Mouse (Mus musculus) frontal cortex, postnatal 10 days (tissue): ENCODE results near the gene Anxa5.
A peak's percentile ranks its signal among the peaks of the same experiment; 100 is the strongest.

Experiments
- DNase-seq, 2 experiments: peaks; one replicate each; pipeline ENCODE4 v3.0.0; 2022; ENCODE audit warnings: low spot score in 2 of 2, mixed read lengths in 1 of 2

Anxa5 gene

DNA sequence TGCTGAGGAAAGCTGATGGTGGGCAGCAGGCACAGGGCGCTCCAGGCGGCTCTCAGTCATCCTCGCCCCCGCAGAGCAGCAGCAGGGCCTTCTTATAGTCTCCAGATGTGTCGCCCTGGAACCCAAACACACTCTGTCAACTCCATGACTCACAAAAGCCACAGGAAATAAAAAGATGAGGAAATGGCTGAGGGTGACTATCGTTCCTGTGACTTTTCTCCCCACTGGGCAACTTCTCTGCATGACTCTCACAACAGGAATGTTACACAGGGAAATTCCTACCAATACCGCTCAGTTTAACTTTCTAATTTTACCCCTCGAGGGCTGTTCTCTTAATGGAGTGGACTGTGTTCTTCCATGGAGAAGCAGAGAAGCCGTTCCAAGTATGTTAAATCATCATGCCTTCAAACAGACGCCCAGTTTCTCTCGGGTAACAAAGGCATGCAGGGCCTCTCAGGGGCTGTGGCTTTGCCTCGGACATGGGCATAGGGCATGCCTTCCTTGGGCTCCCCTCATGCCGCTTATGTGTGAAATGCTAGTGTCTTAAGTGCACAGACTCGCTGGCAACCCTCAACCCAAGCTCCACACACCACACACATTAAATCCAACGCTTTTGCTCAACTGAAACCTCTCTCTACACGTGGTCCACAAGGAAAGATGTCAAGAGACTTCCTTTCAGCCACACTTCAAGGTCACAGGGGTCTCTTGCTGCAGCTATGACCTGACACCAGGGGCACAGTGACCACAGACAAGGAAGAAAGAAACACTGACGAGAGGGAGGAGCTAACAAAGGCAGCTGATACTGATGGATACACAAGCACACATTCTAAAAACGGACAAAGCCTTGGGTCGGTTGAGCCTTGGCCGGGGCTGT, 26.2 kb downstream of the Anxa5 start:
- DNase-seq: no peak

DNA sequence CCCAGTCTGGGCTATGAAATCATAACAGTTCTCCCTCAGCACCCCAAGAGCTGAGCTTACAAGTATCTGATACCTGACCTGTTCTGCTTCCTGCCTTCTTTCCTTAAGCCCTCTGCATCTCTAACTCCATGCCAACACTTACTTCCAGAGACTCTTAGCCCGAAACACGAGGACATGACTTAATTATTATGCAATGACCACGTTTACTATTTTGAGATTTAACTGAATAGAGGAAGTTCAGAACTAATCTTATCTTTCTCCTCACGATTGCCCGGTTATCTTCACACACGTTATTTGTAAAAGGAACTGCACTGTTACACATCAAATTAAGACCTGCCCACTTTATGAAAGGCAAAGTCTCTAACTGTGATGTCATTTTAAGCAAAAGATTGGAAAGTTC, 28.8 kb downstream of the Anxa5 start:
- DNase-seq: no peak

DNA sequence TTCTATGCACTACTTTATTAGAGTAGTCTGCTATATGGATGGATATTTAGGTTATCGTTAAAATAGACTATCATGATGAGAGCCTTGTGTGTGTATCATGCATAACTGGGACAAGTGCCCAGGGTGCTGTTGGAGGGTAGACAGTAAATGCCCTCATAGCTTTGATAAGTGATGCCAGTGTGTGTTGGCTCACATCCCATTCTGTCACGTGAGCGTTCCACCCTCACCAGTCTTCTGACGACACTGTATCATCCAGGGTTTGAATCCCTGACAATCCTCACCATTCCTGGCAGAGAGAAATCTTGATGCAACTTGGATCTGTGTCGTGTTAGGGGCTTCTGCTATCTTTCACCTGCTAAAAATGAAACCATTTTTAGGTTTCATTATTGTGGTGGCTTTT, 29.2 kb downstream of the Anxa5 start:
- DNase-seq: no peak

DNA sequence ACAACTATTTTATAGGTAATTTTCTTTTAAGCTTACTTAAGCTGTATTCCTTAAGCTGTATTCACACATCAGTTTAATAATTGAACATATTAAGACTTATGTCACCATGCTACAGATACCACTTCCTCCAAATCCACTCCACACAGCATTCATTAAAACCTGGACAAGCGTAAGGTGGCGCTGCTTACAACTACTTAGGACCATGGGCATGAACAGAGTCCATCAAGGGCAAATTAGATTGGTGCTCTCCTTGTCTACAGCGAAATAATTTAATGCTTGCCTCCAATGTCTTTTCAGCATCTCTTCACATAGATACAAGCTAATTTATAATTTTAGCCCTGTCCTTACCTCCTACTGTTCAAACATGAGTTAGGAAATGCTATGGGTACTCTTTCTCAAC, 29.7 kb downstream of the Anxa5 start:
- DNase-seq: no peak

DNA sequence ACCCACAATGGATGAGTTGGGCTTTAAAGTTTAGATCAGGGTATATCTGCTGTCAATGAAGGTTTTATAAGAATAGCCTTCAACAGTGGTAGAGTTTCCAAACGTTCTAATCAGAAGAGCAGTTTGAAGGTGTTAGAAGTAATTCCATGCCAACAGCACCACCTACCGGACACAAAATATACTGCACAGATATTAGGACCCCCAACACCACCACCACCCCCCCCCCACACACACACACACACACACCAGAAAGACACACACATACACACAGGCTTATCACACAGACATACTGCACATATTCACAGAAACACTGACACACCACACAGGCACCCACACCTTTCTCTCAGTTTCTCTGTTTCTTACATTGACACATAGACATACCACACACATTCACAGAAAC, 33.3 kb downstream of the Anxa5 start:
- peak in 1 of 2 experiments; percentile 29 for DNase-seq

DNA sequence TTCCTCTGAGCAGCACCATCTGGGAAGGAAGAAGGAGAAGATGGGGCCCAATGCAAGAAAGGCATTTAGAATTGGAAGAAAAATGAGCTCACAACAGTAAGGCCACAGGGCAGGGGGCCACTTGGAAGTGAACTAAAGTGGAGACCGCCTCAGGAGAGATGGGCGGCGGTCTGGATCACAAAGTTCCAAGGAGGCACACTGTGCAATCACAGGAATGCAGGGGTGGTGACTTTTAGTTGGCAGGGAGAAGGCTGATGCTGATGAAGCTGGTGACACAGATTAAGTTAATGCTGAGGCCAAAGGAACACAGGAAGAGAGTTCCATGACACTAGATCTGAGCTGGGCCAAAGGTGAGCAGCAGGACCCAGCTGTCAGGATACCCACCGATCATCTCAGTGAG, 35.4 kb downstream of the Anxa5 start:
- DNase-seq: no peak

DNA sequence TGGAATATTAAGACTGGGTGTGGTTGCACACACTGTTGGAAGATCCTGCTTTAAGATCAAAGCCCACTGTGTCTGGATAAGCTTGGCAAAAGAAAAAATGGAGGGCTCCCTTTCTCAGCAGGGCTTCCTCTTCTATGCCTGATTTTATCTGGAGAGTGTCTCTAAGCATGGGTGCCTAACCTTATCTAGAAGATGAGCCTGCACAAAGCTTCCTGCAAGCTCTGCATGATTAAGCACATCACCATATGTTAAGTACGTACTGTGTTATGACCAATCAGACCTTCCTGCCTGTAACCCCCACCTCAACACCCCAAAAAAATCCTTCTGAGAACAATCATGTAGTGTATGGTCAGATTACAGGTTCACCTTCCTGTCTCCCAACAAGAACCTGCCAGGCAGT, 45.3 kb downstream of the Anxa5 start:
- DNase-seq: no peak

DNA sequence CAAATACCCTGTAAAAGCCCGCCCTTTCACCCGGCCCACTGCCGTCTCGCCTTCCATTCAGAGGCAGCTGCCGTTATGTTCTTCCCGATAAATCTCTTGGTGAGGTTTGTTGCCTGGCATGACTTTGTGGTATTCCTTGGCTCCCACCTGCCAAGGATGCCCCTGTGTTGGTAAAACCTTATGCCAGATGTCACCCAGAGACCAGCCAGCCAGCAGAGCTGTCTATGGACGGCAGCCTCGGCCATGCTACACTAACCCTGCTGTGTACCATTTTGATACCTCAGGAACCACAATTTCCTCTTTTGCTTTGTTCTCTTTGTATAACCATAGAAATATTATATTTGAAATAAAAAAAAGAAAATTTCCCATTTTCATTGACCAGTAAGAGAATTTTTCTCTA, 48.3 kb downstream of the Anxa5 start:
- no peak for DNase-seq

DNA sequence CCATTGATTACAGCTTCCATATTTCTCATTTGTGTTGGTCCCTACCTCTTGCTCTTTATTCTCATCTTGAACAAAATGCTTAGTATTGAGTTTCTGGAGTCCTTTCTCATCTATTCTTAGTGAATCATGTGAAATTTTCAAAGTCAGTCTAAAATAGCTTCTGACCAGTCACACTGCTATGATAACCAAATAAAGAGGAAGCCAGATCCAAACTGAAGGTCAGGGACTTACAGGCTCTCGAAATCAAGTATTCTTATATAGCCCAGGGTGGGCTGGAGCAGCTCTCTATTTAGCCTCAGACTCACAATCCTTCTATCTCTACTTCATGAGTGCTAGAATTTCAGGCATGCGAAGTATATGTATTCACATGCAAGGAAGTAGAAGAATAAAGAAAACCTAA, 66.2 kb downstream of the Anxa5 start:
- no peak for DNase-seq

DNA sequence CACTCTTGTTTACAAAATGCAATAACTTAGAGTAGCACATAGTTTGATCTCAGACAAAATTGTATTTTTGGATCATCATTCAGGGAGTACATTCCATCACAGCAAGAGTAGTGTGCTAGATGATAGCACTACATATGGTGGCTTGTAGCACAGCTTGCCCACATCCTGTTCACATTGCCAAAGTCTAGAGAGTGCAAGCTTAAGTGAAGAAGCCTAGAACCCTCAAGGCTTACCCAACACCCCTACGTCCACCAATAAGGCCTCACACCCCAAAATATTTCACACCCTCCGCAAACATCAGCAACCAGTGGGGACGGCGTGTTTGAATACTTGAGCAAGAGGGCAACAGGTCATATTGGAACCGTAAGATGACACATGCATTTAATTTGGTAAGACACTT, 68.7 kb downstream of the Anxa5 start:
- DNase-seq: no peak

DNA sequence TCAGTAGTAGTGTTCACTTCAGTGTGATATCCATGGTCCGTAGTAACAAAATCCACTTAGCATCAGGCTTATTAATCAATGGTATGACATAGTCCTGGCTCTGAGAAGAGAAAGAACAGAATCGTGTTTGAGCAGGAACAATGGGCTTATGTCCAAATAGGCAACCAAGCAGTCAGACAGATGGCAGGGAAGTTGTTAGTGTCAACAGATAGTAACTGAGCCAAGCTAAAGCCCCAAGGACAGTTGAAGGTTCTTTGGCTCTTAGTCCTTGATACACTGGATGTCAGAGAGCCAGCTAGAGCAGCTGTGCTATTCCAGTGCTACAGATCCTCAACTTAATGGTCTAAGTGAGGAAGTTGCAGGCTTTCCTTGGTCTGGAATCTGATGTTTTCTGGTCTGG, 69.4 kb downstream of the Anxa5 start:
- DNase-seq: no peak

DNA sequence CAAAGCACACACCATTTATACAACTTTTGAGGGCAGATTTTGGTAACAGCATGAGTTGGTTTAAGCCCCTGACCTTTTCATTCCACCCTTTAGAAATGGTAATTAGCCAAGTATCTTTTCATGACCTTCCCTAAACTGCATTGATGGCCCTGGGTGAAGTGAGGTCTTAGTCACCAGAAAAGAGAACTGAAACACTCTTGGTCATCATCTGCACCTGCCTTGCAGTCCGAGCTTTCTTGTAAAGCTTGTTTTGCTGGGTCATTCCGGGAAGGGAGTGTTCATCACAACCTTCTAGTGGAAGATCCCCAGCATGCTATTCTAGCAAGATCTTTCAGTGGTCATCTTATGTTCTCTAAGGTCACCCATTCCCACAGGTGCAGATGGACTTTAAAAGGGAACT, 73.8 kb downstream of the Anxa5 start:
- DNase-seq: no peak

DNA sequence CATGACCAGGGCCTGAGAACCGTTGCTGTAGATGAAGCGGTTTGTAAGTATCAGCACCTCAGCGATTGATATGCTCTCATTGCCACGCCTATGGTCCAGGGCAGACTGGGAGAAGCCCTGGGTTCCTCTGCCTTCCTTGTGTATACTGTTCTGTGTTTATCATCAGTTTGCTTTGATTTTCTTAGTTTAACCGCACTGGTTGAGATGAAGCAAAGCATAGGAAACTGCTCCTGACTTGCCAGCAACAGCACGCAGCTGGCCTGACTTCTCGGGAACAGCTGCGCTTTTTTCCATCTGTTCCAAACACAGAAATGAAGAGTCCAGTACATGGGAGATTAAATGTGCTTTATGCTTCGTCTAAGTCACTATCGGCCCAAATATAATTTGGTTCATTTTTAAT, 75.0 kb downstream of the Anxa5 start:
- no peak for DNase-seq
